Mouse (Mus musculus) limb, embryonic 10.5 days (tissue): Measurements from ENCODE around the gene Gpc6. TPM values are rescaled to one million over a fixed set of nuclear protein-coding genes. Genes with fewer than 3 reads are reported as not detected.

Experiments
- DNase-seq: peaks from one replicate; pipeline ENCODE4 v3.0.0-alpha.2; 2017; ENCODE audit warnings: low spot score
- H3K27ac ChIP-seq: fragments of 300-500 bp; sonication (generic); 2 replicates; pipeline ENCODE4 v1.5.1; 2016; ENCODE audit warnings: mild to moderate bottlenecking
- H3K27me3 ChIP-seq: fragments of 300-500 bp; sonication (generic); 2 replicates; pipeline ENCODE4 v1.6.1; 2016; ENCODE audit warnings: low read depth, mild to moderate bottlenecking; ENCODE audit not compliant: poor library complexity, severe bottlenecking
- H3K36me3 ChIP-seq: fragments of 300-500 bp; sonication (generic); 2 replicates; pipeline ENCODE4 v1.6.1; 2016; ENCODE audit warnings: mild to moderate bottlenecking, moderate library complexity
- H3K4me1 ChIP-seq: fragments of 300-500 bp; sonication (generic); 2 replicates; pipeline ENCODE4 v1.6.1; 2016
- H3K4me3 ChIP-seq: fragments of 300-500 bp; sonication (generic); 2 replicates; pipeline ENCODE4 v1.5.1; 2016; ENCODE audit warnings: mild to moderate bottlenecking, moderate library complexity
- H3K9me3 ChIP-seq: fragments of 300-500 bp; sonication (generic); replicated peaks from 2 replicates; pipeline ENCODE4 v1.6.1; 2016; ENCODE audit warnings: mild to moderate bottlenecking
- WGBS: fragments of 180-500 bp; shearing (Covaris S2); methylation state at CpG from one replicate; pipeline ENCODE4 v1.1.7; 2016; 5-methylcytosine and 5-hydroxymethylcytosine counted together
- polyA plus RNA-seq: library from polyadenylated mRNA; unstranded; fragments of >200 nt; fragmentation: Nextera tagmentation; extraction: Ambion mirVana; gene quantifications from 2 replicates; pipeline ENCODE4 v1.2.1, GENCODE M21; 2016

Gene Gpc6
- polyA plus RNA-seq, 1 experiment from 2014 or later, result 51.9 TPM

DNA sequence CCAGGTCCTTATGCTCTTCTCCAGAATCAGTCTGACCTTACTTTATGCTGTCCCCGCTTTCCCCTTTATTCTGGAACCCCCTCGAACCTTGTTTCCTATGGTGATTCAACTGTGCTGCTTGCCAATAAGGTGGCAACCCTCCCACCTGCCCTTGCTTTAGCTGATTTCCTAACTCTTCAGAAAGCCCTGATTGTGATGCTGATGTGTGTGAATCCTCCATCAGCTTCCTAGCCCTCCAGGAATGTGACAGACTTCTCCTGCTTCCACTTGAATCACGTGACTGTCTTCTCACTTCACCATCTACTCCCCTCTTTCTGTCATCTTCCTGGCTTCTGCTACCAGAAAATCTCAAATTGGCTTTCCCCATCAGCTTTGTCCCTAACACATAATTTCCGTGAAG lies 305.4 kb downstream of the Gpc6 start:
- no peak for DNase-seq
- H3K27me3 ChIP-seq, result no peaks in the 10 kb centered on the region
- H3K4me1 ChIP-seq, result no peaks in the 10 kb centered on the region
- H3K27ac ChIP-seq, result no peak overlapping the region
- no peak overlapping the region for H3K4me3 ChIP-seq
- no peaks in the 10 kb centered on the region for H3K9me3 ChIP-seq
- 0 out of 2 replicates have a peak, but pooled peaks cover 2% of the 10 kb centered on the region for H3K36me3 ChIP-seq
- WGBS, result 64% methylated on average over 4 of the region's 4 CpGs

DNA sequence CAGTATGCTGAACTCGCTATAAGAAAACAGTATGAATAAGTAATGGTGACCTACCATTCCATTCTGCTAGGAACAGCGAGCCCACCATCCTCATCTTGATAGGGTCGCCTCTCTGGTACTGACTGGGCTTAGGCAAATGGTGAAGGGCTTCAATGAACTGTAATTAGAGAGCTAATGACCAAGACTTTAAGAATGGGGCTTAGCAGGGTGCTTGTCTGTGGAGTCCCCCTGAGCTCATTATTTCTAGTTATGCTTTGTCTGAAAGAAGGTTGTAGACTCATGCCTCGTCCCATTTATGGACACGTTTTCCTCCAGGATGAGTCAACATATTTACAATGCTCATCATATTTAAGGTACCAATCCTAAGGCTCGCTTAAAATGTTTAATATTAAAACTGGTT lies 313.1 kb downstream of the Gpc6 start:
- 85% methylated on average over 6 of the region's 6 CpGs for WGBS
- no peaks in the 10 kb centered on the region for H3K9me3 ChIP-seq
- H3K27me3 ChIP-seq, result no peaks in the 10 kb centered on the region
- 0 out of 2 replicates have a peak, but pooled peaks cover 2% of the 10 kb centered on the region for H3K36me3 ChIP-seq
- DNase-seq, result no peak
- H3K4me3 ChIP-seq, result no peak overlapping the region
- H3K27ac ChIP-seq, result no peak overlapping the region
- H3K4me1 ChIP-seq, result peaks cover 42% of the 10 kb centered on the region

DNA sequence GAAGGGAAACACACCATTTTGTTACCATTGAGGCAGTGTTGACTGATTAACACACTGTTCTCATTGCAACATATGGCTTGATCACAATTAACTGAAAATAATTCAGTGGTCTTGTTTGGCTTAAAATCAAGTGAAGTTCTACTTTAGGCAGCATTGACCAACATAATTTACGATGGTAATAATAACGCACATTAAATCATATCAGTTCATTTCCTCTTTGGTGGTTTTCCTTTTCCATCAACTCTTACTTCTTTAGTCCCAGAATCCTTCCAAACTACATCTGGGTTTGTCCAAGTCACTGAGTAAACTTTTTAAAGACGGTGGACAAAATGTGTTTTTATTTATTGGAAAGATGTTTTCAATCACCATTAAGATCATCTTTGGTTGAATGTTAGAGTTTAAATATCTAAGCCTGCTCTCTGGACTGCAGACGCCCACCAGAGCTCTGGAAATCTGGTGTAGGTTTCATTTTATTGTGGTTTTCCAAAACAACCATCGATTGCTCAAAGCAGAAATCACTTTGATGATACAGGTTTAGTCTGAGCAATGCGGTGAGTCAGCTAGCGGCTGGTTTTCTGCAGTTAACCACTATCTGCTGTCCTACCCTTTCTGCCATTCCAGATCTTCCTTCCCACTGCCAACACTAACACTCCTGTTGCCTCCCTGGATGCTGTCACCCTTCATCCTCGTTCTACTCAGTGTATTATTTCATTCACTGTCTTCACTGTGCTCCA lies 314.7 kb downstream of the Gpc6 start:
- DNase-seq, result no peak
- Histone ChIP-seq H3K27me3 (no peaks in the 10 kb centered on the region), H3K9me3 (no peaks in the 10 kb centered on the region), H3K4me1 (peaks cover 42% of the 10 kb centered on the region), H3K36me3 (0 out of 2 replicates have a peak, but pooled peaks cover 2% of the 10 kb centered on the region), H3K4me3 (no peak overlapping the region), H3K27ac (no peak overlapping the region)
- WGBS, result 53% methylated on average over 8 of the region's 8 CpGs

DNA sequence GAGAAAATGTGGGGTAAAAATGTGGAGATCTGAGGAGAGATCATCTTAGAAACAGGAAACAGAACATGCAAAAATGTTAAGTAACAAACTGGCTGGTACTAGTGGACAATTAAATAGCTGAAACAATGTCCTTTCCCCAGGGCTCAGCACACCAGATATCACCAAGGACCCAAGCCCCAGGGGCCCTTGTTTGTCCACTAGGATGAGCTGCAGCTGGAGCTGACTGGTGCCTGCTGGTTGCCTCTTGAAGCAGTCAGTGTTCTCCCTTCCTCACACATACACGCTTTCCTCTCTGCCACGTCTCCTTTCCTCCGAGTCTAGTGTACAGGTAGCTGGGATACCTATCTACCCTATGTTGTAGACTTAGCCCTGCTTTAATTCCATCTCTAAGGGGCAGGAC lies 320.5 kb downstream of the Gpc6 start:
- WGBS, result 88% methylated on average over 3 of the region's 3 CpGs
- Histone ChIP-seq H3K36me3 (no peaks in the 10 kb centered on the region), H3K9me3 (no peaks in the 10 kb centered on the region), H3K27ac (no peak overlapping the region), H3K4me3 (no peak overlapping the region), H3K27me3 (no peaks in the 10 kb centered on the region), H3K4me1 (peaks cover 10% of the 10 kb centered on the region)
- DNase-seq, result no peak

DNA sequence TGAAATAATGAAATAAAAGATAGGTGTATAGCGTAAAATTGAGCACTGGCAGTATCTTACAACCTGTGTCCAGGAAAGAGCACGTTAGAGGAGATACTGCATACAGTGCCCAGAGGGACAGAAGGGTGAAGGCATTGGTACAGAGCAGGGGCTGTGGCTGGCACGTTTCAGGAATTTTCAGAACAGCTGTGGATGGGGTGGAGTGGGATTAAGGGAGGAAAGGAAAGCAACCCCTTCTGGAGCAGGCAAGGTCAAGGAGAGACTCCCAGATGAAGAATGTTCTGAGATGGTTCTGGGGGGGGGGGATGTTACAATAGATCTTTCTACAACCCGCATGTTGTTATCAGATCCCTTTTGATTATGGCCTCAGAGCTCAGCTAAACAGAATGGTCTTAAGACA lies 331.1 kb downstream of the Gpc6 start:
- Histone ChIP-seq H3K9me3 (no peaks in the 10 kb centered on the region), H3K4me1 (no peaks in the 10 kb centered on the region), H3K27me3 (no peaks in the 10 kb centered on the region), H3K4me3 (no peak overlapping the region), H3K36me3 (peaks cover 8% of the 10 kb centered on the region), H3K27ac (no peak overlapping the region)
- WGBS, result 90% methylated on average over 4 of the region's 4 CpGs
- DNase-seq, result no peak

DNA sequence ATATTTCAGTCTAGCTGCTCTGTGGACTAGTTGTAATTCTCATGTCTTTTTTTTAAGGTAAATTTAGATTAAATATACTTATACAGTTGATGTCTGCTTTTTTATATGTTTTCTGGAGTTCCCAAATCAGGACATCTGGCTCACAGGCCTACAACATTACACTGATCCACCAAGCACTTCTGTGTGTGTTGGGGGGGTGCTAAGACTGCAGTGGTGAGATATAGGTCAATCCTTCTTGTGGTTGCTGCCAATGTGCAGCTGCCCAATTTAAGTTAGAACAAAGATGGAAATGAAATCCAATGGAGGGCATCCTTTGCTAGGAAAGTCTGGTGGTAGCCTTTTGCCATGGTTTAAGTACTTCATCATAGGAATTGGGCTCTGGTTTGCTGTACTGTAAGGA lies 340.5 kb downstream of the Gpc6 start:
- no peaks in the 10 kb centered on the region for H3K27me3 ChIP-seq
- H3K27ac ChIP-seq, result no peak overlapping the region
- no peak for DNase-seq
- no peak overlapping the region for H3K4me3 ChIP-seq
- no peaks in the 10 kb centered on the region for H3K36me3 ChIP-seq
- H3K4me1 ChIP-seq, result no peaks in the 10 kb centered on the region
- H3K9me3 ChIP-seq, result no peaks in the 10 kb centered on the region

DNA sequence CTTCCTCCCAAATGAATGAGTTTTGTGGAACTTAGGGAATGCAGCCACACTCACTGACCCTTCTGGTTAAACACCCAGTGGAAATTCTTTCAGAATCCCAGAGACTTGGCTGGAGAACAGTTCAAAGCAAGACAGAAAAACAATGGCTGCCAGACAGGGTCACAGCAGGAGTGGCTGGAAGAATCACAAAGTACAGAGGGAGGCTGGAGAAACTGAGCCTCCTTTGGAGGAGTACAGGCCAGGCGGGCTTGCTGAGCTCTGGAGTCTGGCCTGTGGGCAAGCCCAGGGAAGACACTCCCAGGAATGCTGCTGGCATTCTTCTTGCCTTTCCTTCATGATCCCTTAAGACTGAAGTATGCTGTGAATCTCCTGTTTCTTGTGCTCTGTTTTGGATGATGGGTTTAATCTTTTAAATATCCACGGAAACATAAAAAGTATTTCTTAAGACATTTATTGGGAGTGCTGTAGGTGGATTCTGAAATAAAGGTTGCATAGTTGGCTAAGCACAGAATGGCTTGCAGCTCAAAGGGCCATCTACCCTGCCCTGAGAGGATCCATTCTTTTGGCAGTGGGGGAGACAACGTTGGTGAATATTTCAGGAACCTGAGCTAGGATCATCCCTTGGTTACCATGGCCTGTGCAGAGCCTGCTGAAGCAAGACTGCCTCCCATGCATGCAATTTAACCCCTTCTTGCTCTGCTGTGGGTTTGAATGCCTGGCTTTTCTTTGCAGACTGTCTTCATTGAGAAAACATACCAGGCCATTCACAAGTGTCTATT lies 342.9 kb downstream of the Gpc6 start:
- 70% methylated on average over 3 of the region's 3 CpGs for WGBS
- Histone ChIP-seq H3K9me3 (no peaks in the 10 kb centered on the region), H3K27me3 (no peaks in the 10 kb centered on the region), H3K4me1 (no peaks in the 10 kb centered on the region), H3K27ac (no peak overlapping the region), H3K4me3 (no peak overlapping the region), H3K36me3 (no peaks in the 10 kb centered on the region)
- no peak for DNase-seq

DNA sequence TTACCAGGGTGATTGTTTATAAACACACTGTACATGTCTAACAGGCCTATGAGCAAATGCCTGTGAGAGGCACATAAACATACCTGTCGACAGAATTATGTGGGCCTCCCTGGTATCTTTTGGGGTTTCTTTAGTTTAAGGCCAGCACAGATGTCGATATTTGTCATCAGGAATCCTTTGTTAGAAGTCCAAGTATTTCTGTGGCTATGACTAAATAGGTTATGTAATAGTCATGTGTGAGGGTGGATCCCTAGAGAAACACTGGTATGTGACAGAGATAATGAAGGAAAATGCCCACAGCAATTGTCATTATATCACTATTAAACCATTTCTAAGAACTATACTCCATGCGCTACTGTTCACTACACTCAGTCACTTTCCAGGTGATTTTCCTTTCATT lies 358.5 kb downstream of the Gpc6 start:
- no peak for DNase-seq
- Histone ChIP-seq H3K4me3 (no peak overlapping the region), H3K36me3 (peaks cover 20% of the 10 kb centered on the region), H3K9me3 (no peaks in the 10 kb centered on the region), H3K4me1 (no peaks in the 10 kb centered on the region), H3K27me3 (no peaks in the 10 kb centered on the region), H3K27ac (no peak overlapping the region)
- WGBS, result 97% methylated on average over 3 of the region's 3 CpGs

DNA sequence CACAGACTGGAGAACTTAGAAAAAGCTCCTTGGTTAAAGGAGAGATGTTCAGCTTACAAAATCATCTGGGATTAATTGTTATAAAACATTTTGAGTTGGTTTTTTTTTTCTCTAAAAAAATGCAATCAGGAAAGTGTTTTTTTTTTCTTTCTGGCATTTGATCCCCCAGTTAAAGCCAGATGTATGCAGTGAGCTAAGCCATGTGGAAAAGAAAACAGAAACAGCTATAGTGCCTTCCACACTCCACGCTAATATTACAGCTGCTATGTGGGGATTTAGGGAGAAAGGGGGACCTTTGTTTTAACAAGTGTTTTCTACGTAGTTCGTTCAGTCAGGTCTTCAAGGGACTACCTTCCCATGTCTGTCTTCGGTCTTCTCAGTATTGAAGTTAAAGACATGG lies 368.6 kb downstream of the Gpc6 start:
- no peak for DNase-seq
- Histone ChIP-seq H3K36me3 (0 out of 2 replicates have a peak, but pooled peaks cover 3% of the 10 kb centered on the region), H3K27me3 (no peaks in the 10 kb centered on the region), H3K4me1 (no peaks in the 10 kb centered on the region), H3K9me3 (no peaks in the 10 kb centered on the region), H3K4me3 (no peak overlapping the region), H3K27ac (no peak overlapping the region)
- WGBS, result 97% methylated on average over 4 of the region's 4 CpGs

DNA sequence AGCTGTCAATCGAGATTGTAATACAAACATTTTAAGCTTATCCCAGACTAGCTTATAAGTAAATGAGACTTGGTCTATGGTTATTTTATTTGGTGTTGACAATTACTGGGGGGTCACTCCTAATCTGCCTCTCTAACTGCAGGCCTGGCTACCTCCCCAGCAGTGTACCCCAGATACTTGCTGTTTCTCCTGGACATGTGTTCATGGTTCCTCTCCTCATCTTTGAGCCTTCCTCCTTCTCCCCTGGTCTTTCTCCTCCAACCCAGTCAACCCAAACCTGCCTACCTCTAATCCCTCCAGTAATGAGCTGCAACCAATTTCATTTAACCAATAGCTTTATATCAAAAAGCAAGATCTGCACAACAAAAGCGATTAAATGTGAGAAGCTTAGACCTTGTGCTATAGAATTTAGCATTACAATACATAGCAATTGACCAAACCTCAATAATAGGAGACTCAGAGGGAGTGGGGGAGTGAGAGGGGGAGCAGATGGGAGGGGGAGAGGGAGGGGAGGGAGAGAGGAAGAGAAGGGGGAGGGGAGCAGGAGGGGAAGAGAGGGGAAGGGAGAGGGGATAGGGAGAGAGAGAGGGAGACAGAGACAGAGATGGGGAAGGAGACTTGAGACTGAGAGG lies 371.2 kb downstream of the Gpc6 start:
- no peaks in the 10 kb centered on the region for H3K4me1 ChIP-seq
- WGBS, result 91% methylated on average over 2 of the region's 2 CpGs
- H3K9me3 ChIP-seq, result no peaks in the 10 kb centered on the region
- H3K27ac ChIP-seq, result no peak overlapping the region
- H3K36me3 ChIP-seq, result 0 out of 2 replicates have a peak, but pooled peaks cover 3% of the 10 kb centered on the region
- no peak overlapping the region for H3K4me3 ChIP-seq
- no peak for DNase-seq
- H3K27me3 ChIP-seq, result no peaks in the 10 kb centered on the region

DNA sequence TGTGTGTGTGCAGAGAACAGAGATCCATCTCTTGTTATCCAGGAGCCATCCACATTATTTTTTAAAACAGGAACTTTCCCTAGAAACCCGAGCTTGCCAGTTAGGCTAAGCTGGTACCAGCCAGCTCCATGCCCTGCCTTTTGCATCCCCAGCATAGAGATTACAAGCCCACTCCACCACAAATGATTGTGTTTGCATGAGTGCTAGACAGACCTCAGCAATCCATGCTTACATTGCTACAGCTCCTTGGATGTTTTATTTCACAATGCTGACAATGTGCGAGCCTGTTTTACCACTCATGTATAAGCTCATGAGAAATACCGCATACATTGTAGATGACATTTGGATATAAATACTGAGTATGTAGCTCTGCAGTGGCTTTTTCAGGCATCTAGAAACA lies 375.9 kb downstream of the Gpc6 start:
- no peaks in the 10 kb centered on the region for H3K9me3 ChIP-seq
- H3K27me3 ChIP-seq, result no peaks in the 10 kb centered on the region
- H3K4me3 ChIP-seq, result no peak overlapping the region
- whole genome bisulfite sequencing, result 92% methylated on average over 3 of the region's 3 CpGs
- no peaks in the 10 kb centered on the region for H3K36me3 ChIP-seq
- no peaks in the 10 kb centered on the region for H3K4me1 ChIP-seq
- no peak for DNase-seq
- H3K27ac ChIP-seq, result no peak overlapping the region

DNA sequence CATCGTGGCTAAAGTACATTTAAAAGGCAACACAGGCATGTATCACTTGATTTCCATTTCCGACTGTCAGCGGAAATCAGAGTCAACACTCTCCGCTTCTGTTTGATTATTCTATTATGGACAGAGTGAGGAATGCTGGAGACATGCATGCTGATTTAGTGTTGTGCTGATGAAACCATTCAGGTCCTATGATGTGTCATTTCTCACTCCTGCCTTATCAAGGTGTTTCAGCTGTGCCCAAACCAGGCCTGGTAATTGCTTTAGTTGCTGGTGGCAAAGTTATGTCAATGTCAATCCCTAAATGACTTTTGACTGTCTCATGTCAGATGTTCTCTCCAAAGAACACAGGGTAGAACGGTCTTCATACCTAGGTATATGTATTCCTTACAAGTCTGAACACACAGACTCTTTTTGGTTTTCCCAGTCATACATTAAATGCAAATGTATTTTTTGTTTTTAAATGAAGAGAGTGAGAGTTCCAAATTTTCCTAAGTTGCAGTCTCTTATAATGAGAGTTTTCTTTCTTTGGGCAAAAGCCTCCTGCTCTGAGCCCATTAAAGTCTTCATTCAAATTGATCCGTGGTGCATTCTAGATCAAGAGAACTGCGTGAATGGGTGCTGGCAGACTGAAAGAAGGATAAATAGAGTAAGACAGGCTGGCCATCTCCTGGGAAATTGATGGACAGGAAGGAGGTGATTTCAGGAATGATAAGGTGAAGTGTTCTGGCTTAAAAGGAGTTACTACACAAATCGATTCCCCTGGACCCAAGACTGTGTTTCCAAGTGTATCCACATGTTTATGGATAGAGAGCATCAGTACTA lies 379.0 kb downstream of the Gpc6 start:
- no peak for DNase-seq
- no peaks in the 10 kb centered on the region for H3K4me1 ChIP-seq
- 84% methylated on average over 8 of the region's 8 CpGs for WGBS
- no peaks in the 10 kb centered on the region for H3K9me3 ChIP-seq
- no peak overlapping the region for H3K27ac ChIP-seq
- no peaks in the 10 kb centered on the region for H3K36me3 ChIP-seq
- no peaks in the 10 kb centered on the region for H3K27me3 ChIP-seq
- H3K4me3 ChIP-seq, result no peak overlapping the region

DNA sequence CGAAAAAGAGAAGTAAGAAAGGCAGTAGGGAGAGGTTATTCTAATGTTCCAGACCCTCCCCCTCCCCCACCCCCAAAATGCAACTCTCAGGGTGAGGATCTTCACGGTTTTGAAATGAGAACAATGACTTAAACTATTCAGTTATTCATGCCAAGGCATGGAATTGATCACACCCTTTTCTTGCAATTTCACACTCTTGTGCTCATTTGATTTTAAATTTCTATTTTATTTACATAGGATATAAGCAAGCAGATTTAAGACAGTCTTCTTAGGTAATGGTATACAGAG lies 379.6 kb downstream of the Gpc6 start:
- no peaks in the 10 kb centered on the region for H3K36me3 ChIP-seq
- 84% methylated on average over 2 of the region's 2 CpGs for WGBS
- H3K9me3 ChIP-seq, result no peaks in the 10 kb centered on the region
- no peak overlapping the region for H3K4me3 ChIP-seq
- DNase-seq, result no peak
- H3K4me1 ChIP-seq, result no peaks in the 10 kb centered on the region
- H3K27ac ChIP-seq, result no peak overlapping the region
- no peaks in the 10 kb centered on the region for H3K27me3 ChIP-seq
